Mouse (Mus musculus): ENCODE results near the gene Tead2.

DNA sequence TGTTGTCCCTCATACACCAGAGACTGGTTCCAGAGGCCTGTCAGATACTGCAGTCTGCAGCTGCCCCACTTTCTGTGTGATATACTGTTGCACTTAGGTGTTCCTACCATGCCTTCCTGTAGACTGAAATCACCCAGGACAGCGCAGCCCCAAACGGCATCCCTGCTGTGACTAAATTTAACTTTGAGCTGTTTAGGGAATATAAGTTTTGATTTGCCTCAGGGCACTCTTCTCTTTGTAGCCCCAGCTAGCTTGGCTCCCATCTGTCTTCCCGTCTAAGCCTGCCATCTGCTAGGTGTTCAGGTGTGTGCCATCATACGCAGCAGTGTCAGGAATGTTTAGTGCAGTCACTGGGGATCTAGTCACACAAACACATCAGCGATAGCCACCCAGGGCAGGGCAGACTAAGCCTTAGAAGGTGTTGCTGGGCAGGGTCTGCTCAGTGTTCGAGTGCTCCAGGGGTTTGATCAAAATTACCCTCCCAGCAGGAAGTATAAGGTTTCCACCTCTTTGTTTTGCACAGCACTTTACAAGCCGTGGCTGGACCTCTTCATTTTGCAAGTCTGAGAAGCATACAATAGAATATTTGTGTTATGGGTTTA lies 47.6 kb downstream of the Tead2 start:
- no peak for TF ChIP-seq CTCF (IDR thresholded peaks at IDR 0.05; ENCODE audit: control insufficient read depth, insufficient read depth, insufficient read length)
- TF ChIP-seq CEBPB (IDR thresholded peaks at IDR 0.05; ENCODE audit: low read depth): no peak
- TF ChIP-seq MAX (IDR thresholded peaks at IDR 0.05): no peak
- TF ChIP-seq MYOG (IDR thresholded peaks at IDR 0.05; ENCODE audit: control insufficient read depth, extremely low read depth, insufficient read length): no peak
- no peak for TF ChIP-seq MYOD1 (IDR thresholded peaks at IDR 0.05; ENCODE audit: control insufficient read depth, insufficient read length, low read depth)
